Mouse (Mus musculus): ENCODE results near the gene Snx18.

DNA sequence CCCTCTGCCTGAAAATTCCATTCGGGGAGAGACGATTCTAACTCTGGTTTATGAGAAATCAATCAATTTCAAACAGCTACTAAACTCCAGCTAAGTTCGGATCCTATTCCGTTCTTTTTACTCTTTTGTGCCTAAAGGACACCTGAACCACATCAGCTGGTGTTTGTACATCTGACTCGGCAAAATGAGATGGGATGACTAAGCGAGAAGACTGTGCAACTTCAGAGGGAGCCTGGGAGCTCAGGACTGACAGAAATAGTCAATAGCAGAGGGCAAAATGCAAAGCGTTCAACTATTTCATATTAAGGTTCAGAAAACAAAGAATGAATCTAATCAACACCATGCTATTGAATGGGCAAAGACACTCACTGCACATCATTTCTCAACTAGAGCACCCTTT lies 45.5 kb upstream of the Snx18 start:
- no peak for TF ChIP-seq CTCF (IDR thresholded peaks at IDR 0.05; ENCODE audit: low read depth)
- no peak for TF ChIP-seq EP300 (optimal IDR thresholded peaks at IDR 0.05)

All from stomach, postnatal 0 days (tissue).